Mouse (Mus musculus) embryonic fibroblast, embryonic 13.5 days (primary cell): Measurements from ENCODE around the gene Gm47996.
"Not testable (repeated sequence)": the region's sequence is repeated elsewhere in the genome, so short reads cannot be mapped to it uniquely, and the experiment has no call there.

Source experiments
- CTCF ChIP-seq: IDR thresholded peaks from 2 replicates; pipeline ENCODE4 v1.5.1; 2011; ENCODE audit warnings: mild to moderate bottlenecking, control low read depth, low read length, moderate library complexity, borderline replicate concordance; ENCODE audit not compliant: insufficient read depth
- POLR2A ChIP-seq: IDR thresholded peaks from 2 replicates; pipeline ENCODE4 v1.6.1; 2011; ENCODE audit warnings: low read depth, mild to moderate bottlenecking, control low read depth, low read length, moderate library complexity

- not testable (repeated sequence) for TF ChIP-seq CTCF, POLR2A
These were observed 13.9 kb upstream of the Gm47996 start for GRCm38 (mm10) chr1:151195986-151196385.
